Mouse (Mus musculus) kidney, embryonic 14.5 days (tissue): ENCODE data around the gene Slit1. TPM values are rescaled to one million over a fixed set of nuclear protein-coding genes. Genes with fewer than 3 reads are reported as not detected.

Experiments used
- ATAC-seq: fragments of 200-750 bp; cut with Nextera tagmentation; 2 replicates; pipeline ENCODE4 v1.8.0; 2017; ENCODE audit warnings: moderate number of reproducible peaks, mild to moderate bottlenecking, moderate TSS enrichment, moderate library complexity; ENCODE audit not compliant: low FRiP score, low TSS enrichment
- H3K27ac ChIP-seq: fragments of 300-500 bp; sonication (generic); 2 replicates; pipeline ENCODE4 v1.5.1; 2014; ENCODE audit warnings: low read depth, mild to moderate bottlenecking, low read length, moderate library complexity, mixed read lengths
- H3K27me3 ChIP-seq: fragments of 300-500 bp; sonication (generic); 2 replicates; pipeline ENCODE4 v1.6.1; 2014; ENCODE audit warnings: mild to moderate bottlenecking, low read length; ENCODE audit not compliant: control insufficient read depth, insufficient read depth
- H3K36me3 ChIP-seq: fragments of 300-500 bp; sonication (generic); 2 replicates; pipeline ENCODE4 v1.6.1; 2014; ENCODE audit warnings: low read length, mixed read lengths; ENCODE audit not compliant: control insufficient read depth, insufficient read depth
- H3K4me1 ChIP-seq: fragments of 300-500 bp; sonication (generic); 2 replicates; pipeline ENCODE4 v1.6.1; 2014; ENCODE audit warnings: low read length, mixed read lengths; ENCODE audit not compliant: control insufficient read depth, insufficient read depth
- H3K4me2 ChIP-seq: fragments of 300-500 bp; sonication (generic); replicated peaks from 2 replicates; pipeline ENCODE4 v1.6.1; 2014; ENCODE audit warnings: low read depth, mild to moderate bottlenecking, low read length
- H3K4me3 ChIP-seq: fragments of 300-500 bp; sonication (generic); 2 replicates; pipeline ENCODE4 v1.5.1; 2014; ENCODE audit warnings: mild to moderate bottlenecking, low read length
- H3K9ac ChIP-seq: fragments of 300-500 bp; sonication (generic); 2 replicates; pipeline ENCODE4 v1.6.1; 2014; ENCODE audit warnings: low read depth, mild to moderate bottlenecking, low read length, moderate library complexity
- H3K9me3 ChIP-seq: fragments of 300-500 bp; sonication (generic); 2 replicates; pipeline ENCODE4 v1.6.1; 2016; ENCODE audit warnings: low read length; ENCODE audit not compliant: control insufficient read depth
- WGBS: fragments of 180-500 bp; shearing (Covaris S2); extraction: QIAGEN DNeasy Blood & Tissue Kit; methylation state at CpG from one replicate; pipeline ENCODE4 v1.1.7; 2014; 5-methylcytosine and 5-hydroxymethylcytosine counted together
- polyA plus RNA-seq: library from polyadenylated mRNA; unstranded; fragments of >200 nt; fragmentation: Nextera tagmentation; extraction: Ambion mirVana; gene quantifications from 2 replicates; pipeline ENCODE4 v1.2.1, GENCODE M21; 2014

Slit1 gene
- polyA plus RNA-seq, 1 experiment from 2014 or later, result 6.0 TPM

DNA sequence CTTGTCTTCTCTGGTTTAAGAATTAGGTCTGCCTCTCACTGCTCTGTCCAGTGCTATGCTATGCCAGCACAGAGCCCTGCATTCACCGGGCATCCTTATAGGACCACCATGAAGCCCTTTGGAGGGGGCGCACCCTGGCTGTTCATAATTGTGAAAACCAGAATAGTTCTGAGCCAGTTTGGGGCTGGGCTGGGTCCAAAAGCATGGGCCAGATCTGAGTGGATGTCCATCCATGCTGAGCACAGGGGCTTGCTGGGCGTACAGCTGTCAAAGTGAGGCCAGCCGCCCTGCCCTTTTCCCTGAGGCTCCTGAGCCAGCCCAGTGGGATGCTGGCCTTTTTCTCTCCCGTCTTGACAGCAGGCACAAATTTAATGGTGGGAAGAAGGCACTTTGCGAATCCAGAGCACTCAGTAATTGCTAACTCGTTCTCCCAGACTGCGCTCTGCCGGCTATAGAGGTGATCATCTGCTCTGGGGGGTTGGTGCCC is 29.0 kb downstream of the Slit1 start:
- Histone ChIP-seq H3K4me1 (peaks cover 14% of the 10 kb centered on the region; the same call in 1 of the 2 replicates), H3K27ac (no peak overlapping the region), H3K9ac (no peak overlapping the region), H3K36me3 (no peaks in the 10 kb centered on the region), H3K4me3 (no peak overlapping the region), H3K9me3 (no peaks in the 10 kb centered on the region), H3K4me2 (no peak overlapping the region), H3K27me3 (no peaks in the 10 kb centered on the region)
- ATAC-seq, result no peak
- WGBS, result 44% methylated on average over 9 of the region's 9 CpGs

DNA sequence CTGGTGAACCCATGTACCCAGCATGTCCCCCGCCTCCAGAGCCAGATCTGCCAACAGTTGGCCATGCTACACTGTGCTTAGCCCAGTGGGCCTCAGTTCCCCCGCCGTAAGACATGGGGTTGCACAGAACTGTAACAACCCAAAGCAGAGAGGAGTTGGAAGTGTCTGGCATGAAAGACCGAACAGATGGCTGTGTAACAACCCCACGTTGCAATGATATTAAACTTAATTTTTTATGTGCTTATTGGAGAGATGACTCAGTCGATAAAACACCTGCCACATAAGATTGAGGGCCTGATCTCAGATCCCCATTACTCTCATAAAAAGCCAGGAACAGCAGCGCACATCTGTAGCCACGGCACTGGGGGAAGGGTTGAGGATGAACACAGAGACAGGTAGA is 30.6 kb downstream of the Slit1 start:
- H3K4me1 ChIP-seq, result peaks cover 14% of the 10 kb centered on the region; the same call in 1 of the 2 replicates
- H3K4me2 ChIP-seq, result no peak overlapping the region
- 90% methylated on average over 8 of the region's 8 CpGs for WGBS
- no peaks in the 10 kb centered on the region for H3K27me3 ChIP-seq
- H3K36me3 ChIP-seq, result no peaks in the 10 kb centered on the region
- H3K9me3 ChIP-seq, result no peaks in the 10 kb centered on the region
- no peak overlapping the region for H3K4me3 ChIP-seq
- no peak overlapping the region for H3K9ac ChIP-seq
- H3K27ac ChIP-seq, result no peak overlapping the region
- ATAC-seq, result no peak

- H3K27ac ChIP-seq, result no peak overlapping the region
- WGBS, result 88% methylated on average over 9 of the region's 9 CpGs
- H3K36me3 ChIP-seq, result no peaks in the 10 kb centered on the region
- H3K9ac ChIP-seq, result no peak overlapping the region
- no peak overlapping the region for H3K4me3 ChIP-seq
- no peaks in the 10 kb centered on the region for H3K27me3 ChIP-seq
- no peak for ATAC-seq
- H3K4me2 ChIP-seq, result no peak overlapping the region
- peaks cover 23% of the 10 kb centered on the region; the same call in 1 of the 2 replicates for H3K4me1 ChIP-seq
- H3K9me3 ChIP-seq, result no peaks in the 10 kb centered on the region
Measured at GRCm38 (mm10) chr19:41711665-41712064, 31.8 kb downstream of the Slit1 start.

DNA sequence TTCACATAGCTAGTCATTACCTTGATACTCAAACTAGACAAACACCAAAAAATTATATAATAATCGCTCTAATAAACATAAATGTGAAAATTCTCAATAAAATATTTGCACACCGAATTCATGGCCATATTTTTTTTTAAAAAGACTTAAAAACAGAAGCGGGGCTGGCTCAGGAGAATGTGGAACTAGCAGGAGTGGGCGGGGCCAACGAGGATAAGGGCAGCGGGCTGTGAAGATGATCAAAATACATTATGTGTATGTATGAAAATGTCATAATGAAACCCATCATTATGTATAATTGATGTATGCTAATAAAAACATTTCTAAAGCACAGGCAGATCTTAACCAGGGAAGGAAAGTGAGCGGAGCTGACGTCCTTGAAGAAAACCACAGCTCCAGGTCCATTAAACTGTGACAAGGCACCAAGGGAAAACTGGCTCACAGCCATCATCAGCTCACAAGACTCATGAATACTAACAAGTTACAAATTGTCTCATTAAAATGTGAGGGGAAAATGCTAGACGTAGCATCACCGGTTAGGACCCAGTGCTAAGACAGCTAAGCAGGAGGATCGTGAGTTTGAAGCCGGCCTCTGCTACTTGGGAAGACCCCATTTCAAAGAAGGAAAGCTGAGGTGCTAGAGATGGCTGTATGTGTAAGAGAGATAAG is 33.8 kb downstream of the Slit1 start:
- no peak for ATAC-seq
- peaks cover 14% of the 10 kb centered on the region; the same call in 1 of the 2 replicates for H3K4me1 ChIP-seq
- no peaks in the 10 kb centered on the region for H3K27me3 ChIP-seq
- no peaks in the 10 kb centered on the region for H3K9me3 ChIP-seq
- 87% methylated on average over 12 of the region's 12 CpGs for WGBS
- no peak overlapping the region for H3K27ac ChIP-seq
- no peak overlapping the region for H3K4me2 ChIP-seq
- no peak overlapping the region for H3K9ac ChIP-seq
- H3K36me3 ChIP-seq, result no peaks in the 10 kb centered on the region
- no peak overlapping the region for H3K4me3 ChIP-seq

DNA sequence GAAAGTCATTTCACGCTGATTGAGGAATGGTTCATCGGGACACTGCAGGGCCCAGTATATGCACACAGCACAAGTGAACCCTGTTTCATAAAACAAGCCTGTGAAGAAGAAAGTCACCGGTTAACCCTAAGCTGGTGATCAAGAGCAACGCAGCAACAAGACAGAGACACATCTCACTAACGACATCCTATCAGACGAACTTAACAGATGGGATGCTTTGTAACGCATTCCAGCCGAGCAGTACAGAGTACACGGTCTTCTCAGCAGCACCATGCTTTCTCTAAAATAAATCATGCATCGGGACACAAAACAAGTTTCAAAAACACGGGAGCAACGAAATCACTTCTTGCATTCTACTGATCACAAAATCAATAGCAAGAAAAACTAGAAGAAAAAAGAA is 35.6 kb downstream of the Slit1 start:
- WGBS, result 41% methylated on average over 12 of the region's 12 CpGs
- no peak overlapping the region for H3K27ac ChIP-seq
- ATAC-seq, result no peak

DNA sequence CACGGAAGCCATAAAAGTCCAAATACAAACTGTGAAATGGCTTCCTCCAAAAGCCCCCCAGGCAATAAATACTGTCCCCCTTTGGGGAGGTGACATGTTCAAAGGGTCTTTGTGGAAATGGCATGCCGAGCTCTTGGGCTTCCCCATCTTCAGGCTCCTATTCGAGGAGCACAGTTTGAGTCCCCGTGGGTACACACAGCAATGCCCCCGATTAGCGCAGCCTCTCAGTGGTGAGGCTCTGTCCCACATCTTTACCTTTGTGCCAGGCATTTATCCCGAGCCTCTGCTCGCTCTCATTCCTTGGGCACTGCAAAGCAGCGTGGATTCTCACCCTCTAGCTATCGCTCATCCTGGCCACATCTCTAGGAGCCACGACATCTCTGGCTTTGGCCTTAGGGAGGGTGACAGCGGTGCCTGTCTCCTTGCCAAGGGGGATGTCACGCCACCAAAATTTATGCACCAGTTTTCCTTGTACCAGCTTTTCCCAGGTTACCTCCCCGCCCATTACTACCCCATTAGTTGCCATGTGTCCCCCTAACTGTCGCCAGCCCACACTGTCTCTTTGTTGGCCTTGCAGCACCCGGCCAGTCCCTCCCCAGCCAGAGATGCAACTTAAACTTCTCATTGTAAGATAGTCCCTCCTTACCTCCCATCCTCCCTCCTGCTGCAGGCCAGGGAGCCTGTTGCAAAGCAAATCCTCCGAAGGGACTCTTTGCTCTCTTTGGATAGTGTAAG is 37.2 kb downstream of the Slit1 start:
- Histone ChIP-seq H3K4me2 (no peak overlapping the region), H3K9ac (no peak overlapping the region), H3K9me3 (no peaks in the 10 kb centered on the region), H3K4me3 (no peak overlapping the region), H3K4me1 (peaks cover 11% of the 10 kb centered on the region; the same call in 1 of the 2 replicates), H3K36me3 (no peaks in the 10 kb centered on the region), H3K27me3 (no peaks in the 10 kb centered on the region), H3K27ac (no peak overlapping the region)
- 75% methylated on average over 17 of the region's 17 CpGs for WGBS
- no peak for ATAC-seq

More for the DNA sequence above, 35.6 kb downstream of the Slit1 start:
- H3K9me3 ChIP-seq, result no peaks in the 10 kb centered on the region
- H3K4me1 ChIP-seq, result peaks cover 11% of the 10 kb centered on the region; the same call in 1 of the 2 replicates
- H3K4me2 ChIP-seq, result no peak overlapping the region
- no peak overlapping the region for H3K9ac ChIP-seq
- no peak overlapping the region for H3K4me3 ChIP-seq
- H3K27me3 ChIP-seq, result no peaks in the 10 kb centered on the region
- H3K36me3 ChIP-seq, result no peaks in the 10 kb centered on the region

DNA sequence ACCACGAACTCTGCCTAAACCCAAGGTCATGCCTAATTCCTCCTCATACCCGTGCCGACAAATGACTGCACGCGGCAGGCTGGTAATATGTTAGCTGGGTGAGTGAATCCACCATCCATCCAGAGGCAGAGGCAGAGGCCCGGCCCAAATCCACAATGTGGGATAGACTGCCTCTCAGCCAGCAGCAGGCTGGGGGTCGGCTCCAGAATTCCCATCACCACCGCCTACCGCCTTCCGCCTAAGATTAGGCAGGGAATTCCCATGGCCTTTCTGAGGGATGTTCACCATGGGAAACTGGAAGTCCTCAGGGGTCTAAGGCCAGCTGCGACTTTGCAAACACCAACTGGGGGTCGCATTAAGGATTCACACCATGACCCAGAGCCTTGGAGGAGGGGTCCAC is 38.0 kb downstream of the Slit1 start:
- ATAC-seq, result no peak
- no peak overlapping the region for H3K27ac ChIP-seq

GRCm38 (mm10) chr19:41702638-41703037 is 40.8 kb downstream of the Slit1 start:
- Histone ChIP-seq H3K9me3 (no peaks in the 10 kb centered on the region), H3K27me3 (no peaks in the 10 kb centered on the region), H3K4me1 (peaks cover 11% of the 10 kb centered on the region; the same call in 1 of the 2 replicates), H3K4me3 (no peak overlapping the region), H3K9ac (no peak overlapping the region), H3K36me3 (no peaks in the 10 kb centered on the region), H3K27ac (no peak overlapping the region), H3K4me2 (no peak overlapping the region)
- no peak for ATAC-seq
- 77% methylated on average over 6 of the region's 6 CpGs for WGBS

More for the DNA sequence above, 38.0 kb downstream of the Slit1 start:
- H3K4me1 ChIP-seq, result peaks cover 11% of the 10 kb centered on the region; the same call in 1 of the 2 replicates
- WGBS, result 50% methylated on average over 12 of the region's 12 CpGs
- H3K9me3 ChIP-seq, result no peaks in the 10 kb centered on the region
- H3K4me2 ChIP-seq, result no peak overlapping the region
- H3K27me3 ChIP-seq, result no peaks in the 10 kb centered on the region
- no peaks in the 10 kb centered on the region for H3K36me3 ChIP-seq
- no peak overlapping the region for H3K4me3 ChIP-seq
- no peak overlapping the region for H3K9ac ChIP-seq

- Histone ChIP-seq H3K27ac (no peak overlapping the region), H3K4me1 (no peaks in the 10 kb centered on the region), H3K27me3 (no peaks in the 10 kb centered on the region), H3K36me3 (no peaks in the 10 kb centered on the region), H3K9me3 (no peaks in the 10 kb centered on the region), H3K4me3 (no peak overlapping the region), H3K9ac (no peak overlapping the region), H3K4me2 (no peak overlapping the region)
- no peak for ATAC-seq
- 58% methylated on average over 5 of the region's 5 CpGs for WGBS
Measured at GRCm38 (mm10) chr19:41698857-41699424, 44.5 kb downstream of the Slit1 start.
